Mouse (Mus musculus) heart, embryonic 16.5 days (tissue): ENCODE measurements at regions not wholly inside any gene's neighbourhood (a gene's known extent, or its start where the extent isn't known, plus 50 kb on each side); places are given as distances from the start of the nearest gene placed in this dataset.

Experiments used
- ATAC-seq: fragments of 200-750 bp; cut with Nextera tagmentation; replicated peaks from 2 replicates; pipeline ENCODE4 v1.8.0; 2017; ENCODE audit warnings: moderate number of reproducible peaks; ENCODE audit not compliant: insufficient read depth, low FRiP score; ENCODE audit errors: extremely low read depth
- H3K27ac ChIP-seq: fragments of 300-500 bp; sonication (generic); 2 replicates; pipeline ENCODE4 v1.5.1; 2014; ENCODE audit warnings: mild to moderate bottlenecking, low read length, control low read depth, moderate library complexity
- H3K27me3 ChIP-seq: fragments of 300-500 bp; sonication (generic); 2 replicates; pipeline ENCODE4 v1.6.1; 2014; ENCODE audit warnings: low read length, mixed read lengths; ENCODE audit not compliant: control insufficient read depth, insufficient read depth
- H3K36me3 ChIP-seq: fragments of 300-500 bp; sonication (generic); 2 replicates; pipeline ENCODE4 v1.6.1; 2014; ENCODE audit not compliant: control insufficient read depth, insufficient read depth
- H3K4me1 ChIP-seq: fragments of 300-500 bp; sonication (generic); 2 replicates; pipeline ENCODE4 v1.6.1; 2014; ENCODE audit warnings: low read length, mixed read lengths; ENCODE audit not compliant: control insufficient read depth, insufficient read depth
- H3K4me2 ChIP-seq: fragments of 300-500 bp; sonication (generic); 2 replicates; pipeline ENCODE4 v1.6.1; 2014; ENCODE audit warnings: low read depth, mild to moderate bottlenecking, control low read depth, low read length
- H3K4me3 ChIP-seq: fragments of 300-500 bp; sonication (generic); 2 replicates; pipeline ENCODE4 v1.5.1; 2014; ENCODE audit warnings: mild to moderate bottlenecking, control low read depth, low read length
- H3K9ac ChIP-seq: fragments of 300-500 bp; sonication (generic); 2 replicates; pipeline ENCODE4 v1.6.1; 2014; ENCODE audit warnings: low read length, control low read depth
- H3K9me3 ChIP-seq: fragments of 300-500 bp; sonication (generic); replicated peaks from 2 replicates; pipeline ENCODE4 v1.6.1; 2016; ENCODE audit warnings: low read length; ENCODE audit not compliant: control insufficient read depth
- WGBS: fragments of 180-500 bp; shearing (Covaris S2); extraction: QIAGEN DNeasy Blood & Tissue Kit; methylation state at CpG from one replicate; pipeline ENCODE4 v1.1.7; 2014; 5-methylcytosine and 5-hydroxymethylcytosine counted together

- Histone ChIP-seq H3K9ac (no peak overlapping the region), H3K36me3 (no peaks in the 10 kb centered on the region), H3K4me1 (no peaks in the 10 kb centered on the region), H3K27ac (no peak overlapping the region), H3K27me3 (no peaks in the 10 kb centered on the region), H3K9me3 (no peaks in the 10 kb centered on the region), H3K4me3 (no peak overlapping the region), H3K4me2 (no peak overlapping the region)
- ATAC-seq, result no peak
- 88% methylated on average over 9 of the region's 9 CpGs for WGBS
These were observed 203.6 kb upstream of the Hnrnpa3 start for GRCm38 (mm10) chr2:75455481-75455880.

- Histone ChIP-seq H3K9ac (no peak overlapping the region), H3K27ac (no peak overlapping the region), H3K4me1 (no peaks in the 10 kb centered on the region), H3K36me3 (no peaks in the 10 kb centered on the region), H3K27me3 (no peaks in the 10 kb centered on the region), H3K4me3 (no peak overlapping the region), H3K4me2 (no peak overlapping the region), H3K9me3 (no peaks in the 10 kb centered on the region)
- WGBS, result 76% methylated on average over 1 of the region's 1 CpGs
- ATAC-seq, result no peak
These were observed 202.8 kb upstream of the Hnrnpa3 start for GRCm38 (mm10) chr2:75456272-75456671.

- Histone ChIP-seq H3K27me3 (no peaks in the 10 kb centered on the region), H3K9ac (no peak overlapping the region), H3K4me2 (no peak overlapping the region), H3K27ac (no peak overlapping the region), H3K36me3 (no peaks in the 10 kb centered on the region), H3K9me3 (no peaks in the 10 kb centered on the region), H3K4me3 (no peak overlapping the region), H3K4me1 (no peaks in the 10 kb centered on the region)
- 85% methylated on average over 3 of the region's 3 CpGs for WGBS
- ATAC-seq, result no peak
These were observed 201.6 kb upstream of the Hnrnpa3 start for GRCm38 (mm10) chr2:75457423-75457822.

GRCm38 (mm10) chr2:75458898-75459297 is 200.2 kb upstream of the Hnrnpa3 start:
- WGBS, result 82% methylated on average over 3 of the region's 3 CpGs
- no peaks in the 10 kb centered on the region for H3K4me1 ChIP-seq
- H3K36me3 ChIP-seq, result no peaks in the 10 kb centered on the region
- H3K4me3 ChIP-seq, result no peak overlapping the region
- H3K27ac ChIP-seq, result no peak overlapping the region
- no peaks in the 10 kb centered on the region for H3K27me3 ChIP-seq
- no peak overlapping the region for H3K4me2 ChIP-seq
- no peaks in the 10 kb centered on the region for H3K9me3 ChIP-seq
- no peak for ATAC-seq
- H3K9ac ChIP-seq, result no peak overlapping the region

- ATAC-seq, result no peak
- no peak overlapping the region for H3K9ac ChIP-seq
- WGBS, result 80% methylated on average over 5 of the region's 5 CpGs
These were observed 198.6 kb upstream of the Hnrnpa3 start for GRCm38 (mm10) chr2:75460419-75460818.

GRCm38 (mm10) chr2:75461019-75461418 is 198.0 kb upstream of the Hnrnpa3 start:
- no peak overlapping the region for H3K4me2 ChIP-seq
- H3K27ac ChIP-seq, result no peak overlapping the region
- H3K9ac ChIP-seq, result no peak overlapping the region
- H3K4me1 ChIP-seq, result no peaks in the 10 kb centered on the region
- no peaks in the 10 kb centered on the region for H3K9me3 ChIP-seq
- 68% methylated on average over 5 of the region's 5 CpGs for WGBS
- no peaks in the 10 kb centered on the region for H3K27me3 ChIP-seq
- no peak overlapping the region for H3K4me3 ChIP-seq
- ATAC-seq, result no peak
- no peaks in the 10 kb centered on the region for H3K36me3 ChIP-seq

More at GRCm38 (mm10) chr2:75460419-75460818, 198.6 kb upstream of the Hnrnpa3 start:
- no peak overlapping the region for H3K27ac ChIP-seq
- H3K4me3 ChIP-seq, result no peak overlapping the region
- no peaks in the 10 kb centered on the region for H3K4me1 ChIP-seq
- no peaks in the 10 kb centered on the region for H3K36me3 ChIP-seq
- no peaks in the 10 kb centered on the region for H3K27me3 ChIP-seq
- no peak overlapping the region for H3K4me2 ChIP-seq
- H3K9me3 ChIP-seq, result no peaks in the 10 kb centered on the region

- Histone ChIP-seq H3K9me3 (no peaks in the 10 kb centered on the region), H3K4me3 (no peak overlapping the region), H3K4me2 (no peak overlapping the region), H3K27me3 (no peaks in the 10 kb centered on the region), H3K27ac (no peak overlapping the region), H3K4me1 (no peaks in the 10 kb centered on the region), H3K36me3 (no peaks in the 10 kb centered on the region), H3K9ac (no peak overlapping the region)
- WGBS, result 77% methylated on average over 10 of the region's 10 CpGs
- ATAC-seq, result no peak
These were observed 197.6 kb upstream of the Hnrnpa3 start for GRCm38 (mm10) chr2:75461421-75461991.

GRCm38 (mm10) chr2:75462030-75462671 is 196.9 kb upstream of the Hnrnpa3 start:
- Histone ChIP-seq H3K4me3 (no peak overlapping the region), H3K9ac (no peak overlapping the region), H3K27ac (no peak overlapping the region), H3K27me3 (no peaks in the 10 kb centered on the region), H3K9me3 (no peaks in the 10 kb centered on the region), H3K4me2 (no peak overlapping the region), H3K4me1 (no peaks in the 10 kb centered on the region), H3K36me3 (no peaks in the 10 kb centered on the region)
- ATAC-seq, result no peak
- 84% methylated on average over 5 of the region's 5 CpGs for WGBS

GRCm38 (mm10) chr2:75463091-75463490 is 196.0 kb upstream of the Hnrnpa3 start:
- 80% methylated on average over 9 of the region's 9 CpGs for WGBS
- no peaks in the 10 kb centered on the region for H3K36me3 ChIP-seq
- no peaks in the 10 kb centered on the region for H3K27me3 ChIP-seq
- no peak overlapping the region for H3K4me2 ChIP-seq
- no peak for ATAC-seq
- H3K4me3 ChIP-seq, result no peak overlapping the region
- no peaks in the 10 kb centered on the region for H3K4me1 ChIP-seq
- no peak overlapping the region for H3K27ac ChIP-seq
- H3K9me3 ChIP-seq, result no peaks in the 10 kb centered on the region
- no peak overlapping the region for H3K9ac ChIP-seq
